Mouse (Mus musculus) liver, embryonic 14.5 days (tissue): ENCODE measurements around the gene BC049715. TPM values are rescaled to one million over a fixed set of nuclear protein-coding genes. Genes with fewer than 3 reads are reported as not detected.
A peak's percentile ranks its signal among the peaks of the same experiment; 100 is the strongest.
"Not testable (repeated sequence)": the region's sequence is repeated elsewhere in the genome, so short reads cannot be mapped to it uniquely, and the experiment has no call there.

Experiments used
- ATAC-seq: fragments of 200-750 bp; cut with Nextera tagmentation; 2 replicates; pipeline ENCODE4 v1.8.0; 2017; ENCODE audit warnings: moderate number of reproducible peaks, mild to moderate bottlenecking, moderate library complexity; ENCODE audit not compliant: insufficient read depth
- DNase-seq, 3 experiments: peaks; one replicate each; pipeline ENCODE4 v3.0.0-alpha.2; 2012 to 2013; ENCODE audit warnings: low read depth in 3 of 3, low spot score in 3 of 3
- H3K27ac ChIP-seq: fragments of 300-500 bp; sonication (generic); 2 replicates; pipeline ENCODE4 v1.5.1; 2014; ENCODE audit warnings: moderate library complexity, mild to moderate bottlenecking, control low read depth, inconsistent platforms
- H3K27me3 ChIP-seq: fragments of 300-500 bp; sonication (generic); 2 replicates; pipeline ENCODE4 v1.6.1; 2014; ENCODE audit warnings: mild to moderate bottlenecking, low read length, moderate library complexity; ENCODE audit not compliant: control insufficient read depth, insufficient read depth
- H3K36me3 ChIP-seq: fragments of 300-500 bp; sonication (generic); replicated peaks from 2 replicates; pipeline ENCODE4 v1.6.1; 2014; ENCODE audit warnings: low read depth; ENCODE audit not compliant: control insufficient read depth, insufficient read depth
- H3K4me1 ChIP-seq, 2 experiments: fragments of 200-500 bp in 1 of 2; fragments of 300-500 bp in 1 of 2; sonication (generic) in 1 of 2; replicated peaks; 2 replicates each; pipeline ENCODE4 v1.6.1; 2012 to 2014; ENCODE audit warnings: antibody characterized with exemption in 1 of 2, inconsistent platforms in 1 of 2, low read length in 1 of 2; ENCODE audit not compliant: control insufficient read depth in 2 of 2, insufficient read depth in 2 of 2
- H3K4me2 ChIP-seq: fragments of 300-500 bp; sonication (generic); 2 replicates; pipeline ENCODE4 v1.6.1; 2014; ENCODE audit warnings: low read depth, mild to moderate bottlenecking, control low read depth, moderate library complexity
- H3K4me3 ChIP-seq, 2 experiments: fragments of 200-500 bp in 1 of 2; fragments of 300-500 bp in 1 of 2; sonication (generic) in 1 of 2; 2 replicates each; pipeline ENCODE4 v1.5.1; 2012 to 2014; ENCODE audit warnings: low read depth in 2 of 2, low read length in 2 of 2, mild to moderate bottlenecking in 2 of 2, control low read depth in 1 of 2, inconsistent platforms in 1 of 2, moderate library complexity in 1 of 2; ENCODE audit not compliant: insufficient read depth in 1 of 2
- H3K9ac ChIP-seq: fragments of 300-500 bp; sonication (generic); replicated peaks from 2 replicates; pipeline ENCODE4 v1.6.1; 2014; ENCODE audit warnings: mild to moderate bottlenecking, control low read depth, moderate library complexity
- H3K9me3 ChIP-seq: fragments of 300-500 bp; sonication (generic); 2 replicates; pipeline ENCODE4 v1.6.1; 2016; ENCODE audit warnings: low read length, mixed read lengths; ENCODE audit not compliant: control insufficient read depth
- CTCF ChIP-seq: IDR thresholded peaks from 2 replicates; pipeline ENCODE4 v1.5.1; 2016; ENCODE audit warnings: antibody characterized with exemption, low read depth, control low read depth
- EP300 ChIP-seq: IDR thresholded peaks from 2 replicates; pipeline ENCODE4 v1.6.1; 2016; ENCODE audit warnings: antibody characterized with exemption, low read depth
- WGBS: fragments of 180-500 bp; shearing (Covaris S2); extraction: QIAGEN DNeasy Blood & Tissue Kit; methylation state at CpG from one replicate; pipeline ENCODE4 v1.1.7; 2014; ENCODE audit not compliant: insufficient replicate concordance; 5-methylcytosine and 5-hydroxymethylcytosine counted together
- polyA plus RNA-seq, 2 experiments: library from polyadenylated mRNA; depleted of rRNA in 1 of 2; stranded (reverse) in 1 of 2; unstranded in 1 of 2; fragments of >200 nt; fragmentation: Nextera tagmentation in 1 of 2; extraction: Ambion mirVana in 1 of 2; gene quantifications; 2 replicates each; pipeline versions ENCODE4 v1.2.1 to v1.2.3; 2012 to 2014

BC049715 gene
- polyA plus RNA-seq, 2 experiments, result 0.71 to 0.73 TPM

- Histone ChIP-seq H3K4me2 (peak overlapping the region; percentile 76), H3K4me3 (peak overlapping the region; percentile 63 to 77), H3K27ac (peak overlapping the region; percentile 97), H3K9ac (peak overlapping the region; percentile 79), H3K4me1 (peaks cover 32 to 51% of the 10 kb centered on the region in 2 experiments)
- not testable (repeated sequence) for H3K9me3 ChIP-seq, H3K27me3 ChIP-seq, H3K36me3 ChIP-seq
- TF ChIP-seq EP300, result peak; percentile 67
- 41% methylated on average over 3 of the region's 3 CpGs for WGBS
- peak in 2 of 3 experiments; percentile 63 to 69 for DNase-seq
- peak; percentile 96 for ATAC-seq
These were observed 29.3 kb upstream of the BC049715 start for GRCm38 (mm10) chr6:136797874-136798693.

GRCm38 (mm10) chr6:136800710-136801109, 26.7 kb upstream of the BC049715 start:
- no peaks in the 10 kb centered on the region for H3K9me3 ChIP-seq
- no peak overlapping the region for H3K4me3 ChIP-seq
- no peaks in the 10 kb centered on the region for H3K27me3 ChIP-seq
- peak overlapping the region; percentile 22 for H3K4me2 ChIP-seq
- H3K36me3 ChIP-seq, result no peaks in the 10 kb centered on the region
- TF ChIP-seq CTCF (no peak), EP300 (no peak)
- H3K4me1 ChIP-seq, result peaks cover 40 to 48% of the 10 kb centered on the region in 2 experiments
- WGBS, result 88% methylated on average over 8 of the region's 8 CpGs
- DNase-seq (no peak), ATAC-seq (no peak)
- no peak overlapping the region; the same call in 1 of the 2 replicates for H3K27ac ChIP-seq
- H3K9ac ChIP-seq, result no peak overlapping the region

DNA sequence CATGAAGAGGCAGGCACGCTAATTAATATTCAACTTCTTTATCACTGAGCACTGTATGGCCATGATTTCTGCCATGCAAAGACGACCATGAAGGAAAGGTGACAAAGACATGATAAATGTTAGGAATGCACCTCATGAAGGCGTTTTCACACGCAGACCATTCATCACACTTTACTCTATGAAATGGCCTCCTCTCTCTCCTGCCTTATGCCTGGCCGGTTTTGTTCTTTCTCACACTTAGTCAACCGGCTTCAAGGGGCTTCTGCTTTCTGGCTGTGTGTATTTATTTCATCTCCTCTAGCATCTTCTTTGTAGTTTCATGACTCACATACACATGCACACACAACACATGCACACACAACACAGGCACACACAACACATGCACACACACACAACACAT, 26.2 kb upstream of the BC049715 start:
- Histone ChIP-seq H3K4me1 (peaks cover 40 to 50% of the 10 kb centered on the region in 2 experiments), H3K9ac (no peak overlapping the region), H3K4me3 (no peak overlapping the region), H3K36me3 (no peaks in the 10 kb centered on the region), H3K27ac (peak overlapping the region; percentile 9; the same call in 1 of the 2 replicates), H3K4me2 (peak overlapping the region; percentile 11; the same call in 1 of the 2 replicates), H3K27me3 (no peaks in the 10 kb centered on the region), H3K9me3 (no peaks in the 10 kb centered on the region)
- no peak for DNase-seq
- TF ChIP-seq EP300 (no peak), CTCF (no peak)
- 62% methylated on average over 6 of the region's 6 CpGs for WGBS
- no peak for ATAC-seq

DNA sequence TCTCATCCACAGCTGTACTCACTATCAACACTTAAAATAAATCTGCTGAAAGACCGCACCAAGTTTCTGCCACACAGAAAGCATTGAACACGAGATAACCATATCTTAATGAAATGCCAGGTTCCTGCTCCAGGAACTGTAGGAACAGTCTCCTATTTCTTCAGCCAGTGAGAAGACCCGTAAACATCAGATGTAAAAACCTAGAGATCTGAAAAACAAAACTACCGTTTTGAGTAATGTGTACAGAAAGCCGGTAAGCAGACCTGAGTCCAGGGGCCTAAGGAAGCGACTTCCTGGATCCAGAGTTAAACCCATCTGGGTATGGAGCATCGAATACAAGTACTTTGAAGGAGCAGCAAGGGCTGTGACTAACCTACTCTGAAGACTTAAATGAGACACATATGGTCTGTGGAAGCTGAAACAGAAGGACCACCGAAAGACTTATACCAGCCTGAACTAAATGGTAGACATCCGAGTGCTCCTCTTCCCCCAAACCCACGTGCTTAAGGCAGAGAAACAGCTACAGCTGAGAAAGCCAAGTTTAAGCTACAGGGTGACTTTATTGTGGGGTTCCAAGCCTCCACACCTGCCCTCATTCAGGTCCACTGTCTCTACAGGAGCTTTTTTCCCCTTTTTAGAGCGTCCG, 24.2 kb upstream of the BC049715 start:
- peak overlapping the region; percentile 99 for H3K9ac ChIP-seq
- H3K36me3 ChIP-seq, result no peaks in the 10 kb centered on the region
- ATAC-seq (peak; percentile 1; the same call in 1 of the 2 replicates), DNase-seq (peak; percentile 33 to 62 (median 46))
- no peaks in the 10 kb centered on the region for H3K27me3 ChIP-seq
- TF ChIP-seq CTCF (no peak), EP300 (no peak; the same call in 1 of the 2 replicates)
- no peaks in the 10 kb centered on the region for H3K9me3 ChIP-seq
- WGBS, result 3% methylated on average over 12 of the region's 12 CpGs
- peak overlapping the region; percentile 94 for H3K4me2 ChIP-seq
- peak overlapping the region; percentile 100 for H3K27ac ChIP-seq
- peak overlapping the region; percentile 58 to 80 for H3K4me3 ChIP-seq
- H3K4me1 ChIP-seq, result peaks cover 43 to 51% of the 10 kb centered on the region in 2 experiments
